Mouse (Mus musculus) G1E-ER4 (cell line): ENCODE results near the gene Zic4. TPM values are rescaled to one million over a fixed set of nuclear protein-coding genes. Genes with fewer than 3 reads are reported as not detected.

ENCODE experiments used
- GATA1 ChIP-seq: IDR thresholded peaks from one replicate; pipeline ENCODE4 v1.8.0; 2012; ENCODE audit warnings: low read length, inconsistent platforms
- polyA plus RNA-seq: library from polyadenylated mRNA; stranded (reverse); fragments of >175 nt; gene quantifications from 2 replicates; pipeline ENCODE4 v1.2.3, GENCODE M21; 2012

Zic4 gene
- polyA plus RNA-seq, 1 experiment: not detected

GRCm38 (mm10) chr9:91404229-91404628 is 42.0 kb downstream of the Zic4 start:
- TF ChIP-seq GATA1: no peak

DNA sequence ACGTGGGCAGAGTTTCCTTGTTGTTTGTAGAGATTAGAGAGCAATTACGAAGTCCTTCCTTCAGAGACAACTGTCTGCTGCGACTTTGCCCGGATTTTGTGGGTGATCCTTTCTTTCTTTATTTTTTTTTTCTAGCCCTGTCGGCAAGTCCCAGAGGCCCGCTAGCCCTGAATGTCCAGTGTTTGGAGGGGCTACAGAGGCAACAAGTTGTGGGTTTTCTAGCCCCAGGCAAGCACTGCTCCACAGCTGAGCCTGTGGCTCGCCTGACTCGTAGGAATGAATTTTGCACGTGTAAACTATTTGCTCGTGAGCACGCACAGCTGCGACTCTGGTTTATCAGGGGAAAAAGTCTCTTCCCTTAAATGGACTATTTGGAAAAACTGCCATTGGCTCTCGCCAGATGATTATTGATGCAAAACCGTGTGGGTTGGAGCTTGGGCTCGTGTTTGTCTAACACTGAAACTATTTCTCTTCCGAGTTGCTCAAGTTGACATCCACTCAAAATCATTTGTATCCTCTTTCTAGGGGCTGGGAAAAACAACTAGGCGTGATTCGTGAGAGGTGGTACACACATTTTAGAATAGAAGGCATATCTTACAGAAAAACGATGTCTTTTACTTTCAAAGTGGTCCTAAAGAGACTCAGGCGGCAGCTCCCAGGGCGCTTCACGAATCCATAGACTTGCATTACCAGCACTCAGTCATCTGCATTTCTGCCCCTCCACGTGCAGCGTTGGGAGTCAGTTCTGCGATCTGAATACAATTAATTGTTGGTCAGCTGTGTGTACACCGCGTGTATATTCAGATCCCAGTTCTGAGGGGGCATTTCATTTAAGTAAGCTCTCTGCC is 42.9 kb downstream of the Zic4 start:
- TF ChIP-seq GATA1: no peak

DNA sequence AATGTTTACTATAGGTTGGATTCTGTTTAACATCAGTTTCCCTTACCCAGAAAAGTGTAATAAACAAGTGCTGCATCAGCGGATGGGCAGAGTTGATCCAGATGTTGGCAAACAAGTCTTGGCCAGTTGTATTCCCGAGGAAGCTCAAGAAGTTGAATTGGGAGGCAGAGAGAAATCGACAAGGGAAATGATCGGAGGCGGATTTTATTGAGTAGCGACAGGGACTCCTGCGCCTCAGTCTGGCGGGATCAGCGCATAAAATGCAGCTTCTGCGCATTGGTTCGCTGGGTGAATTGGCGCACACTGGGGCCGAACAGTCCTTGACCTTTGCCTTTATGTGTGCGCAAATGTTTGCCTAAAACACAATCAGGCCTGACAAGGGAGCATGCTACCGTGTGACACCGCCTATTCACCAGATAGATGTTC is 43.6 kb downstream of the Zic4 start:
- no peak for TF ChIP-seq GATA1

DNA sequence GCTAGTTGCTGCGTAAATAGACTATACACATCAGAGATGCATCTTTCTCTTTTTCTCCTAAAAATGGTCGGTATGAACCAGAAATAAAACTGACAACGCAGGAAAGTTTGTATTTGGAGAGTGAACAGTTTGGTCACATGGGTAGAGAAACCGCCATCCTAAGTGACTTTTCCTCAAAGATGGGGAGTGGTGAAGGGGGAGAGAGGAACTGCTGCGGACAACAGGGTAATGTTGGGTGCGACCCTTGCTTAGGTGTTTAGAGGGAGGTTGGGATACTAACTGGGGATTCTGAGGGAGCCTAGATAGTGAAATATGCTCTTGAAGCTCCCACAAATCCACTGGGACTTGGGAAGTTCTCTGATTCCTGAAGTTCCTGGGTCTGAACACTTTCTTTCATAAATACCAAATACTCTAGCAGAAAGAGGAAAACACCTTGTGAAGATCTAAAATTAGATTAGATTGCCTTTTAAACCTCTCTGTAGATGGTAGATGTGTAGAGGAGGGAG is 44.1 kb downstream of the Zic4 start:
- no peak for TF ChIP-seq GATA1

DNA sequence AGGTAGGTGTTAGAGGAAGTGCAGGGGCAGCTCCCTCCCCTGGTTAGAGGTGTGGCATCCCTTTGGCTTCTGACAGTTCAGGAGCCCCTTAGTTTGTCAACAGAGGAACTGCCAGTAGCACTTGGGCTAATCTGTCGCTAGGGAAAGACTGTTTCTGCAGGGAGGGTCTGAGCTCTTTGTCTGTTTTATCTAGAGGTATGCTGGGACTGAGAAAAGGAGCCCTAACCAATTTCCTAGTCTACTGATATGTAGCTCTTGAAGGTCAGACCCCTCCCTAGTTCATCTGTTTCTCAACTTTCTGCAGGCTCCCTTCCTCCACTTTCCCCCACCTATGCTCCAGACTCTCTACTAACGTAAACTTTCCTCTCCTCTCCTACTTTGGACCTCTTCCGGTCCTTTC is 47.6 kb downstream of the Zic4 start:
- no peak for TF ChIP-seq GATA1

DNA sequence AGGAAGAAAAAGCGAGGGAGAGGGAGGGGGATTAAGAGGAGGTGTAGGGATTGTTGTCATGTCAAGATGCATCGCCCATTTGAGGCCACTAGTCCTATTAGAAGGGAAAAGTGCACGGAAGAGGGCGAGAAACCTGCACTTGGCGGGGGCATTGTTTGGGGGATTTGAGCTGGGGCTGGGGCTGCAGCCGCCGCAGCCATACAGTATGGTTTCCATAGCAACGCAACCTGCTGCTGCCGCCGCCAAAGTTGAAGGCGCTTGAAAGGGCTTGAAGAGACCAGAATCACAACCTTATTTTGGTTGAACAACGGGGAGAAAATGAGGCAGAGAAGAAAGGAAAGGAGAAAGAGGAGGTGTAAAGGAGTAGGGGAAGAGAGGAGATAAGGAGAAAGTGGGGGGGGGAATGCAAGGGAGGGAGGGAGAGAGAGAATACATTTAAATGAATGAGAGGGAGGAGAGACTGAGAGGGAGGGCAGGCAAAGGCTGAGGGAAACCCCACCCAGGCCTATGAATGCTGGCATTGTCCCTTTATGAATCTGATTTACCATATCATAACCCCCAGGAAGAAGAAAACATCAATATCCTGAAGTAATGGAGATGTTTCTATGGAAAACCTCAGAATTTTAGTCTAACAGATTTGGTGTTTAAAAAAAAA is 51.9 kb downstream of the Zic4 start:
- TF ChIP-seq GATA1: no peak

- TF ChIP-seq GATA1: no peak
Observed at GRCm38 (mm10) chr9:91420441-91420840, 58.2 kb downstream of the Zic4 start.

Other genes starting within 250 kb of the Zic4 start
- gene Zic1, start 3.4 kb downstream of the Zic4 start, polyA plus RNA-seq: not detected in 2 replicates